10 mouse cellular contexts compared by ENCODE assay signal in the genomic region with DNA sequence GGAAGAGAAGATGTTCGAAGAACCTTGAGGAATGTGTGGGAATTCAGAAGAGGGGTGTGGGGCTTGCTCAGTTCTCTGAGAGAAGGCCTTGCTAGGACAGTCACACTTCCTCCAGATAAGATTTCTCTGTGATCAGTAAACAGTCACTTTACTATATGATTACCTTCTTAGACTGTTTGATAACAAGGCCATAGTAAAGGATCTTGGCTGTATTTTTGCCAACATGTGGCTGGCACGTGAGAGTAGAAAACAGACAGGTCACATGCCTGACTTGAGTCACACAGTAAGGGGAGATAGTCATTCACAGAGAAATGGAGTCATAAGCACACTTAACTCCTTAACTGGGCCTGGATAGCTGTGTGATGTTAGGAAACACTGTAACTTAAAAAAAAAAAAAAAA.
DNase-seq lines count a peak whose midpoint lies in the region; ATAC-seq and TF ChIP-seq lines count a peak whose summit lies in the region.
"Had no signal": no experiment of that assay in that cellular context is flagged by ENCODE, and none has a peak within 500 bp of the region (broad histone marks: within the 10 kb centered on the region; RNA-seq: fewer than 3 reads in every experiment).

No protein-coding gene starts in this region.

- H3K4me1 ChIP-seq in heart, embryonic 16.5 days (ENCODE audit: control insufficient read depth, insufficient read depth, low read length): peaks cover 57% of the 10 kb centered on the region
- peaks cover 18% of the 10 kb centered on the region for H3K4me1 ChIP-seq in intestine, embryonic 16.5 days (ENCODE audit: control insufficient read depth, insufficient read depth, low read length)
- H3K4me1 ChIP-seq in thymus, adult 2 months (replicated peaks; ENCODE audit: control insufficient read depth, insufficient read depth, low read length): no peaks in the 10 kb centered on the region

- H3K9ac ChIP-seq in heart, embryonic 16.5 days (ENCODE audit: low read length): no peak overlapping the region
- H3K9ac ChIP-seq in intestine, embryonic 16.5 days (ENCODE audit: low read depth, low read length): no peak overlapping the region

- no peak for ATAC-seq in heart, embryonic 16.5 days (replicated peaks; ENCODE audit: extremely low read depth, insufficient read depth, low FRiP score)
- peak; percentile 80 for ATAC-seq in intestine, embryonic 16.5 days
- ATAC-seq: activated CD4-positive, CD25-positive, alpha-beta regulatory T cell, adult 4 months had no signal

- no peaks in the 10 kb centered on the region for H3K27me3 ChIP-seq in heart, embryonic 16.5 days (ENCODE audit: control insufficient read depth, insufficient read depth, low read length)
- no peaks in the 10 kb centered on the region for H3K27me3 ChIP-seq in intestine, embryonic 16.5 days (replicated peaks; ENCODE audit: control insufficient read depth, insufficient read depth, low read length)
- H3K27me3 ChIP-seq in thymus, adult 2 months (ENCODE audit: control insufficient read depth, insufficient read depth, low read length): no peaks in the 10 kb centered on the region

- H3K9me3 ChIP-seq in heart, embryonic 16.5 days (replicated peaks; ENCODE audit: control insufficient read depth, low read length): no peaks in the 10 kb centered on the region
- H3K9me3 ChIP-seq in intestine, embryonic 16.5 days (ENCODE audit: control insufficient read depth, low read length): no peaks in the 10 kb centered on the region

- H3K4me3 ChIP-seq in heart, embryonic 16.5 days (ENCODE audit: low read length): no peak overlapping the region
- H3K4me3 ChIP-seq in intestine, embryonic 16.5 days (ENCODE audit: low read length): no peak overlapping the region
- H3K4me3 ChIP-seq in thymus, adult 2 months (ENCODE audit: control insufficient read depth, insufficient read depth, low read length): no peak overlapping the region

- DNase-seq in heart, postnatal 4 days: no peak
- DNase-seq in 3T3-L1 (ENCODE audit: low read depth, low spot score) (peak; percentile 52), 416B (ENCODE audit: low read depth) (peak; percentile 52)
- DNase-seq in right cerebral cortex, postnatal 10 days (ENCODE audit: low spot score in 2 of 2): no peak
- no peak for DNase-seq in thymus, adult 2 months
- DNase-seq: embryo, embryonic 11 days; gastrocnemius, postnatal 36 days had no signal

- no peak for TF ChIP-seq POLR2A in thymus, adult 2 months (IDR thresholded peaks at IDR 0.05; ENCODE audit: control insufficient read depth, extremely low read depth, insufficient read depth, low read length, poor library complexity)

- peak overlapping the region; percentile 90 for H3K27ac ChIP-seq in heart, embryonic 16.5 days (ENCODE audit: low read length)
- peak overlapping the region; percentile 76 for H3K27ac ChIP-seq in intestine, embryonic 16.5 days (ENCODE audit: low read length)
- H3K27ac ChIP-seq in thymus, adult 2 months (ENCODE audit: control insufficient read depth, insufficient read depth, low read length): no peak overlapping the region

- no peak overlapping the region for H3K4me2 ChIP-seq in heart, embryonic 16.5 days (ENCODE audit: low read depth, low read length)
- no peak overlapping the region for H3K4me2 ChIP-seq in intestine, embryonic 16.5 days (ENCODE audit: low read depth, low read length)

- H3K36me3 ChIP-seq in heart, embryonic 16.5 days (ENCODE audit: control insufficient read depth, insufficient read depth): peaks cover 26% of the 10 kb centered on the region
- H3K36me3 ChIP-seq in intestine, embryonic 16.5 days (ENCODE audit: control insufficient read depth, insufficient read depth, low read length): peaks cover 1% of the 10 kb centered on the region; the same call in 1 of the 2 replicates
- 0 out of 2 replicates have a peak, but pooled peaks cover 3% of the 10 kb centered on the region for H3K36me3 ChIP-seq in thymus, adult 2 months (ENCODE audit: control insufficient read depth, insufficient read depth, low read length)

- TF ChIP-seq CTCF in thymus, adult 2 months (IDR thresholded peaks at IDR 0.05; ENCODE audit: borderline replicate concordance, control insufficient read depth, extremely low read depth, insufficient read depth, low read length, poor library complexity): no peak

- 24% methylated on average over 2 of the region's 2 CpGs for WGBS in heart, embryonic 16.5 days
- WGBS in intestine, embryonic 16.5 days: 54% methylated on average over 2 of the region's 2 CpGs
- 90% methylated on average over 2 of the region's 2 CpGs for WGBS in thymus, adult 2 months

Comparison
In these comparisons a context has a peak if more than half of its experiments do, and no peak if none do; other contexts are left out.
1. DNase-seq: peak in 3T3-L1 (single experiment) and 416B (single experiment); none in heart, postnatal 4 days (single experiment), right cerebral cortex, postnatal 10 days (0 of 2) and thymus, adult 2 months (single experiment).